Mouse (Mus musculus): ENCODE measurements around the gene Zbtb46. TPM values are rescaled to one million over a fixed set of nuclear protein-coding genes. Genes with fewer than 3 reads are reported as not detected.
A peak's percentile ranks its signal among the peaks of the same experiment; 100 is the strongest.

The Zbtb46 gene
- polyA plus RNA-seq, 1 experiment from 2014 or later = 11.2 TPM

DNA sequence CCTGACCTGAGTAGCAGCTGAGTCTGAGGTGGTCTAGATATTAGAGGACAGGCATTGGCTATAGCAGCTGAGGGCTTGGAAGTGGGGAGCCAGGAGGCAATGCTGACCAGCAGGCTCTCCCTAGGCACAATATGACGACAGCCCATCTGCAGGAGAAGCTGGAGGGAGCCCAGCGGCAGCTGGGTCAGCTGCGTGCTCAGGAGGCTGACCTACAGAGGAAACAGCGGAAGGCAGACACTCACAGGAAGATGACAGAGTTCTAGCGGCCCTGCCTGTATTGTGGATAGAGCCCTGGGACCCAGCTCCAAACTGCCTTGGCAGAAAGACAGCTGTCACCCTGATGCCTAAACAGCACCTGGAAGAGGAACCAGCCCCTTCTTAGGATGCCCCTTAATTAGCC, 79.0 kb downstream of the Zbtb46 start:
- no peak overlapping the region for H3K4me2 ChIP-seq (replicated peaks; ENCODE audit: low read depth, low read length)
- H3K4me1 ChIP-seq (ENCODE audit: insufficient read depth, low read depth, low read length) = no peaks in the 10 kb centered on the region
- H3K9me3 ChIP-seq (ENCODE audit: low read length) = no peaks in the 10 kb centered on the region
- H3K27ac ChIP-seq (ENCODE audit: low read length) = no peak overlapping the region
- peaks cover 28% of the 10 kb centered on the region for H3K36me3 ChIP-seq (ENCODE audit: insufficient read depth, low read length)
- ATAC-seq = no peak
- WGBS = 70% methylated on average over 5 of the region's 5 CpGs
- H3K4me3 ChIP-seq (ENCODE audit: low read depth, low read length) = no peak overlapping the region
- DNase-seq (ENCODE audit: low spot score) = no peak
- TF ChIP-seq EP300 (IDR thresholded peaks at IDR 0.05) = no peak
- no peak for TF ChIP-seq CTCF (IDR thresholded peaks at IDR 0.05)
- H3K27me3 ChIP-seq (replicated peaks; ENCODE audit: insufficient read depth, low read length) = no peaks in the 10 kb centered on the region
- H3K9ac ChIP-seq (replicated peaks; ENCODE audit: low read depth) = no peak overlapping the region

DNA sequence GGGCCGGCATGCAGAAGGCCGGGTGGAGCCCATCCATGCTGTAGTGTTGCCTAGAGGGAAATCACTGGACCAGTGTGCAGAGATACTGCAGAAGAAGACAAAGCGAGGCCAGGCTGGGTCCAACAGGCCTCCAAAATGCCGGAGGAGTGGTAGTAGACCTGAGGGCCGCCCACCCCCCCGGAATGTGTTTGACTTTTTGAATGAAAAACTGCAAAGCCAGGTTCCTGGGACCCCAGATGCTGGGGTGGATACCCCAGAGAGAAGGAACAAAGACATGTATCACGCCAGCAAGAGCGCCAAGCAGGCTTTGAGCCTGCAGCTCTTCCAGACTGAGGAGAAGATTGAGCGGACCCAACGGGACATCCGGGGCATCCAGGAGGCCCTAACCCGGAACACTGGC, 79.4 kb downstream of the Zbtb46 start, which contains the start of gene Lime1:
Gene Lime1 (plus strand): TSS at position 301 of the 400 bp plus-strand sequence.
- 93% methylated on average over 12 of the region's 12 CpGs for WGBS
- no peak for TF ChIP-seq EP300 (IDR thresholded peaks at IDR 0.05)
- TF ChIP-seq CTCF (IDR thresholded peaks at IDR 0.05) = no peak
- DNase-seq (ENCODE audit: low spot score) (no peak), ATAC-seq (no peak)
- no peaks in the 10 kb centered on the region for H3K4me1 ChIP-seq (ENCODE audit: insufficient read depth, low read depth, low read length)
- no peak within 1 kb of the TSS for H3K27ac ChIP-seq (ENCODE audit: low read length)
- H3K36me3 ChIP-seq (ENCODE audit: insufficient read depth, low read length) = peaks cover 28% of the 10 kb centered on the region
- H3K9me3 ChIP-seq (ENCODE audit: low read length) = no peaks in the 10 kb centered on the region
- H3K4me2 ChIP-seq (replicated peaks; ENCODE audit: low read depth, low read length) = no peak within 1 kb of the TSS
- no peaks in the 10 kb centered on the region for H3K27me3 ChIP-seq (replicated peaks; ENCODE audit: insufficient read depth, low read length)
- no peak within 1 kb of the TSS for H3K9ac ChIP-seq (replicated peaks; ENCODE audit: low read depth)
- H3K4me3 ChIP-seq (ENCODE audit: low read depth, low read length) = no peak within 1 kb of the TSS

GRCm38 (mm10) chr2:181378701-181379100, 80.5 kb downstream of the Zbtb46 start:
- H3K4me1 ChIP-seq (ENCODE audit: insufficient read depth, low read depth, low read length) = no peaks in the 10 kb centered on the region
- WGBS = 88% methylated on average over 5 of the region's 5 CpGs
- no peak for TF ChIP-seq CTCF (IDR thresholded peaks at IDR 0.05)
- TF ChIP-seq EP300 (IDR thresholded peaks at IDR 0.05) = no peak
- H3K4me2 ChIP-seq (replicated peaks; ENCODE audit: low read depth, low read length) = no peak overlapping the region
- H3K4me3 ChIP-seq (ENCODE audit: low read depth, low read length) = no peak overlapping the region
- no peak overlapping the region for H3K27ac ChIP-seq (ENCODE audit: low read length)
- DNase-seq (ENCODE audit: low spot score) = no peak
- no peaks in the 10 kb centered on the region for H3K27me3 ChIP-seq (replicated peaks; ENCODE audit: insufficient read depth, low read length)
- H3K9ac ChIP-seq (replicated peaks; ENCODE audit: low read depth) = no peak overlapping the region
- H3K9me3 ChIP-seq (ENCODE audit: low read length) = no peaks in the 10 kb centered on the region
- ATAC-seq = no peak
- H3K36me3 ChIP-seq (ENCODE audit: insufficient read depth, low read length) = peaks cover 28% of the 10 kb centered on the region

DNA sequence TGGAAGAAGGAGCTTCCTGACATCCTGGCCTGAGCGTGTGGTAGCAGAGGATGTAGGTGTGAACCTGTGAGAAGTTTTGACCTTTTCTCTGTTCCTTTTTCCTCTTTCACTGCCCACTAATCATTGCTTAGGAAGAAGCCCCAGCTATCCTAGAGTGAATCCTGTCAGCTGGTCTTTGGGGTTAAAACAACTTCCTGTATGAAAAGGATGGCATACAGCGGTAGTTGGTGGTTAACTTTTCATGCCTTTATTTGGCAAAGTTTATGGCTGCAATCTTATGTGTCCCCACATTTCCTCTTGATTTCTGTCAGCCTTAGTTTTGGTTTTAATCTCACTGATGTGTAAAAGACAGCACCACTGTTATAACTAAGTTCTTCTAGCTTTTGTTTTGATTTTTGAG, 82.0 kb downstream of the Zbtb46 start:
- TF ChIP-seq CTCF (IDR thresholded peaks at IDR 0.05) (no peak), EP300 (IDR thresholded peaks at IDR 0.05) (no peak)
- 67% methylated on average over 2 of the region's 2 CpGs for WGBS
- H3K9me3 ChIP-seq (ENCODE audit: low read length) = no peaks in the 10 kb centered on the region
- no peak overlapping the region for H3K4me3 ChIP-seq (ENCODE audit: low read depth, low read length)
- no peak overlapping the region for H3K9ac ChIP-seq (replicated peaks; ENCODE audit: low read depth)
- peaks cover 24% of the 10 kb centered on the region for H3K36me3 ChIP-seq (ENCODE audit: insufficient read depth, low read length)
- ATAC-seq (no peak), DNase-seq (ENCODE audit: low spot score) (no peak)
- H3K27me3 ChIP-seq (replicated peaks; ENCODE audit: insufficient read depth, low read length) = no peaks in the 10 kb centered on the region
- H3K4me2 ChIP-seq (replicated peaks; ENCODE audit: low read depth, low read length) = no peak overlapping the region
- H3K4me1 ChIP-seq (ENCODE audit: insufficient read depth, low read depth, low read length) = no peaks in the 10 kb centered on the region
- no peak overlapping the region for H3K27ac ChIP-seq (ENCODE audit: low read length)

DNA sequence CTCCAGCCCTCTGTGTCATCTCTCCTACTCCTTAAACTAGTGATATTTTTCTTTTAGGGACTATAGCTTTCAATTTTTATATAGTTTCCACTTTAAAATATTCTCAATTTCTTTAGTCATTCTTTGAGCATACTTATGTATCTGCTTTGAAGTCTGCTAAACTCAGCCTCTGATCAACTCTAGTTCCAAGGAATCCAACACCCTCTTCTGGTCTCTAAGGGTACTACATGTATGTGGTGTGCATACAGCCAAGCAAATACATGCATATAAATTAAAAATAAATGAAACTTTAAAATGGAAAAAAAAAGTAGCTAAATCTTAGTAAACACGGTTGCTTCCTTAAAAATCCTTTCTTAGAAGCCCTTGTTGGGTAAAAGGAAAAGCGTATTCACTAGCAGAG, 83.4 kb downstream of the Zbtb46 start:
- no peak overlapping the region for H3K4me3 ChIP-seq (ENCODE audit: low read depth, low read length)
- WGBS = 88% methylated on average over 2 of the region's 2 CpGs
- H3K27me3 ChIP-seq (replicated peaks; ENCODE audit: insufficient read depth, low read length) = no peaks in the 10 kb centered on the region
- peaks cover 17% of the 10 kb centered on the region for H3K36me3 ChIP-seq (ENCODE audit: insufficient read depth, low read length)
- TF ChIP-seq EP300 (IDR thresholded peaks at IDR 0.05) = no peak
- TF ChIP-seq CTCF (IDR thresholded peaks at IDR 0.05) = peak; percentile 65
- no peak overlapping the region for H3K4me2 ChIP-seq (replicated peaks; ENCODE audit: low read depth, low read length)
- DNase-seq (ENCODE audit: low spot score) (peak; percentile 47), ATAC-seq (no peak)
- H3K27ac ChIP-seq (ENCODE audit: low read length) = no peak overlapping the region
- no peaks in the 10 kb centered on the region for H3K4me1 ChIP-seq (ENCODE audit: insufficient read depth, low read depth, low read length)
- H3K9me3 ChIP-seq (ENCODE audit: low read length) = no peaks in the 10 kb centered on the region
- no peak overlapping the region for H3K9ac ChIP-seq (replicated peaks; ENCODE audit: low read depth)

DNA sequence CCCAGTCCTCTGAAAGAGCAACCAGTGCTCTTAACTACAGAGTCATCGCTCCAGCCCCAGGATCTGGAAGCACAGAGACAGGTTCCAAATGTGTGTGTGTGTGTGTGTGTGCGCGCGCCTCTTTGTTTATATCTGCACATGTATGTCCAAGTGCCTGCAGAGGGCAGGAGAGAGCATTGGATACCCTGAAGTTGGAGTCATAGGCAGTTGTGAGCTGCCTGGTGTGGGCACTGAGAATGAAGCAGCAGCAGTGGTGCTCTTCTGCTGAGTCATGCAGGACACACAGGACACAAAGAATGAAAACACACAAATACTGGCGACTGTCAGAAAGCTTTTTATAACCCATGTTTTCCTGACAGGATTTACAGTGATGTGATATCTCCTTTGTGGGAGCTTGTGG, 89.2 kb downstream of the Zbtb46 start:
- Histone ChIP-seq H3K9me3 (ENCODE audit: low read length) (no peaks in the 10 kb centered on the region), H3K4me1 (ENCODE audit: insufficient read depth, low read depth, low read length) (peaks cover 10% of the 10 kb centered on the region; the same call in 1 of the 2 replicates), H3K27ac (ENCODE audit: low read length) (no peak overlapping the region), H3K4me3 (ENCODE audit: low read depth, low read length) (no peak overlapping the region), H3K27me3 (replicated peaks; ENCODE audit: insufficient read depth, low read length) (no peaks in the 10 kb centered on the region), H3K36me3 (ENCODE audit: insufficient read depth, low read length) (no peaks in the 10 kb centered on the region; the same call in 1 of the 2 replicates), H3K9ac (replicated peaks; ENCODE audit: low read depth) (no peak overlapping the region), H3K4me2 (replicated peaks; ENCODE audit: low read depth, low read length) (no peak overlapping the region)
- no peak for DNase-seq (ENCODE audit: low spot score)
- no peak for TF ChIP-seq EP300 (IDR thresholded peaks at IDR 0.05)
- TF ChIP-seq CTCF (IDR thresholded peaks at IDR 0.05) = peak; percentile 32; the same call in 1 of the 2 replicates
- ATAC-seq = no peak
- WGBS = 98% methylated on average over 5 of the region's 5 CpGs

- H3K4me2 ChIP-seq (replicated peaks; ENCODE audit: low read depth, low read length) = peak overlapping the region; percentile 97
- ATAC-seq (peak; percentile 56), DNase-seq (ENCODE audit: low spot score) (peak; percentile 41)
- H3K9me3 ChIP-seq (ENCODE audit: low read length) = no peaks in the 10 kb centered on the region
- H3K4me3 ChIP-seq (ENCODE audit: low read depth, low read length) = peak overlapping the region; percentile 91
- peak overlapping the region; percentile 94 for H3K27ac ChIP-seq (ENCODE audit: low read length)
- H3K36me3 ChIP-seq (ENCODE audit: insufficient read depth, low read length) = peaks cover 10% of the 10 kb centered on the region; the same call in 1 of the 2 replicates
- peaks cover 13% of the 10 kb centered on the region; the same call in 1 of the 2 replicates for H3K4me1 ChIP-seq (ENCODE audit: insufficient read depth, low read depth, low read length)
- H3K9ac ChIP-seq (replicated peaks; ENCODE audit: low read depth) = peak overlapping the region; percentile 86
- TF ChIP-seq CTCF (IDR thresholded peaks at IDR 0.05) = no peak; the same call in 1 of the 2 replicates
- no peak for TF ChIP-seq EP300 (IDR thresholded peaks at IDR 0.05)
- 2% methylated on average over 20 of the region's 20 CpGs for WGBS
- H3K27me3 ChIP-seq (replicated peaks; ENCODE audit: insufficient read depth, low read length) = no peaks in the 10 kb centered on the region
Observed at GRCm38 (mm10) chr2:181365655-181366075, 93.6 kb downstream of the Zbtb46 start.

All from lung, postnatal 0 days (tissue).